Mouse (Mus musculus) embryonic facial prominence, embryonic 11.5 days (tissue): ENCODE measurements at regions not wholly inside any gene's neighbourhood (a gene's known extent, or its start where the extent isn't known, plus 50 kb on each side); places are given as distances from the start of the nearest gene placed in this dataset.

Experiments
- ATAC-seq: fragments of 200-750 bp; cut with Nextera tagmentation; replicated peaks from 2 replicates; pipeline ENCODE4 v1.8.0; 2017; ENCODE audit warnings: low read depth; ENCODE audit not compliant: insufficient number of reproducible peaks, low FRiP score, low TSS enrichment
- DNase-seq: peaks from one replicate; pipeline ENCODE4 v3.0.0-alpha.2; 2015; ENCODE audit warnings: low spot score
- H3K27ac ChIP-seq: fragments of 300-500 bp; sonication (generic); replicated peaks from 2 replicates; pipeline ENCODE4 v1.5.1; 2014; ENCODE audit warnings: mild to moderate bottlenecking, low read depth, low read length, control low read depth
- H3K27me3 ChIP-seq: fragments of 300-500 bp; sonication (generic); 2 replicates; pipeline ENCODE4 v1.6.1; 2014; ENCODE audit warnings: mild to moderate bottlenecking, low read length, moderate library complexity, mixed read lengths; ENCODE audit not compliant: control insufficient read depth, insufficient read depth
- H3K36me3 ChIP-seq: fragments of 300-500 bp; sonication (generic); replicated peaks from 2 replicates; pipeline ENCODE4 v1.6.1; 2014; ENCODE audit warnings: low read depth, mild to moderate bottlenecking, low read length, moderate library complexity, mixed read lengths; ENCODE audit not compliant: control insufficient read depth, insufficient read depth
- H3K4me1 ChIP-seq: fragments of 300-500 bp; sonication (generic); 2 replicates; pipeline ENCODE4 v1.6.1; 2014; ENCODE audit warnings: low read length, mixed read lengths; ENCODE audit not compliant: control insufficient read depth, insufficient read depth
- H3K4me2 ChIP-seq: fragments of 300-500 bp; sonication (generic); 2 replicates; pipeline ENCODE4 v1.6.1; 2014; ENCODE audit warnings: low read depth, mild to moderate bottlenecking, control low read depth, low read length, moderate library complexity
- H3K4me3 ChIP-seq: fragments of 300-500 bp; sonication (generic); 2 replicates; pipeline ENCODE4 v1.5.1; 2014; ENCODE audit warnings: low read depth, low read length, control low read depth
- H3K9ac ChIP-seq: fragments of 300-500 bp; sonication (generic); replicated peaks from 2 replicates; pipeline ENCODE4 v1.6.1; 2014; ENCODE audit warnings: mild to moderate bottlenecking, control low read depth, low read length
- H3K9me3 ChIP-seq: fragments of 300-500 bp; sonication (generic); replicated peaks from 2 replicates; pipeline ENCODE4 v1.6.1; 2016; ENCODE audit warnings: mild to moderate bottlenecking, low read length, inconsistent platforms, mixed read lengths; ENCODE audit not compliant: control insufficient read depth
- WGBS: fragments of 180-500 bp; shearing (Covaris S2); extraction: QIAGEN DNeasy Blood & Tissue Kit; methylation state at CpG from one replicate; pipeline ENCODE4 v1.1.7; 2014; 5-methylcytosine and 5-hydroxymethylcytosine counted together

DNA sequence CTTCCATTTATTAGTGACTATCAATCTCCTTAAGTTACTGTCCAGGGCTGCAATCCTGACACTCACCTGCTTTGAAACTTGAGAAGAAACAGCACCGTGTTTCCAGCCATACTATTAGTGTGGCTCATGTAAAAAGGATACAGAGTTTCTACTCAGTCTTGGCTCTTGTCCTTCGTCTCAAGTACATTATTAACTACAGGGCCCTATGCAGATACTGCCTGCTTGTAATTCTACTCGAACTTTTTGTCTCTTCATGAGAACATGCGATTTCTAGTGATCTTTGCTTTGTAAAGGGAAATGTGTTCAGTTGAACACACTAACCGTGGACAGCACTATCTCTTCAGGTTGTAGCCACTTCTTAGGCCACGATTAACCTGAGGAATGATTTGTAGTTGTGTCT, 145.8 kb upstream of the Nr2f2 start:
- no peak overlapping the region for H3K9ac ChIP-seq
- no peak overlapping the region for H3K4me3 ChIP-seq
- DNase-seq (no peak), ATAC-seq (no peak)
- H3K4me2 ChIP-seq = no peak overlapping the region; the same call in 1 of the 2 replicates
- no peak overlapping the region for H3K27ac ChIP-seq
- no peaks in the 10 kb centered on the region for H3K27me3 ChIP-seq
- no peaks in the 10 kb centered on the region for H3K36me3 ChIP-seq
- H3K4me1 ChIP-seq = peaks cover 3% of the 10 kb centered on the region
- WGBS = 83% methylated on average over 6 of the region's 6 CpGs
- no peaks in the 10 kb centered on the region for H3K9me3 ChIP-seq

DNA sequence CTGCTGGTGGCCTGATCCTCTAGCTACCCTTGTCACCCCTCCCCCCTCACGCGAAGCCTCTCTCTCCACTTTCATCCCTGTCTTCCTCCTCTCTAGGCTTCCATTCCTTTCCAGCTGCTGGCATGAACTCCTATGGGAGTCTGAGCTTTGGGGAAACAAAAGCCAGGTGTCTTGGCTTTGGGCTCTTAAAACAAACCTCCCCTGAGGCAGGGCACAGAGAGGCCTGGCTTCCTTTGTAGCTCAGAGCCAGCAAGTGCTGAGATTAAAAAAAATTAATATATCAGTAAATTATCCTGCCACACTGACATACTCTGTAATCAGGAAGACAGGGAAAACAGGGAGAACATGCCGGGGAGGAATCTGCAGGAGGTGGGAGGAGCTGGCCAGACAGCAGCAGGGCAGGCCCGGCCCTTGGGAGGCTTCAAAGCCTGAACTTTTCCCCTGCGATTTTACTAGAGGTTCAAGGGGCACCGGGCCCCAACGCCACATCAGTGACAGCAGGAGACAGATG, 139.2 kb upstream of the Nr2f2 start:
- H3K4me1 ChIP-seq = no peaks in the 10 kb centered on the region
- no peaks in the 10 kb centered on the region for H3K36me3 ChIP-seq
- H3K9ac ChIP-seq = no peak overlapping the region
- WGBS = 14% methylated on average over 7 of the region's 7 CpGs
- no peaks in the 10 kb centered on the region for H3K27me3 ChIP-seq
- no peak for ATAC-seq
- peak; percentile 33 for DNase-seq
- no peaks in the 10 kb centered on the region for H3K9me3 ChIP-seq
- no peak overlapping the region for H3K27ac ChIP-seq
- no peak overlapping the region for H3K4me3 ChIP-seq
- H3K4me2 ChIP-seq = no peak overlapping the region

DNA sequence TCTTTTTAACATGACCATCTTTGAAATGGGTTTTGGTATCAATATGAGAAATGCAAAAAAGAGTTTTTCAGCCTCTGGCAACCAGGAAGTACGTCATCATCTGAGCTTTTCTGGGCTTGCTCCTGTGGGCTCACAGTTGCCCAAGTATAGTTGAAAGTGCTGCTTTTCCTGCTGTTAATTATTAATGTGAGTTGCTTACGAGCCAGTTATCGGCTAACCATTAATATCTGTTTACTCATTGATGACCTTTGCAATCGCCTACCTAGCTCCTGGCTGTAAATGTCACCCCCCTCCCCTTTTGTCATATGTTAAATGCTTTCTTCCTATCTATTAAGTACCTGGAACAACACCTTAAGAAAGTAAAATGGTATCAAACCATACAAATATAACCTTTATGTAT, 135.3 kb upstream of the Nr2f2 start:
- Histone ChIP-seq H3K27me3 (no peaks in the 10 kb centered on the region), H3K36me3 (no peaks in the 10 kb centered on the region), H3K4me1 (no peaks in the 10 kb centered on the region), H3K27ac (no peak overlapping the region), H3K9me3 (no peaks in the 10 kb centered on the region), H3K4me3 (no peak overlapping the region), H3K9ac (no peak overlapping the region), H3K4me2 (no peak overlapping the region)
- ATAC-seq = no peak
- 90% methylated on average over 4 of the region's 4 CpGs for WGBS
- DNase-seq = no peak

DNA sequence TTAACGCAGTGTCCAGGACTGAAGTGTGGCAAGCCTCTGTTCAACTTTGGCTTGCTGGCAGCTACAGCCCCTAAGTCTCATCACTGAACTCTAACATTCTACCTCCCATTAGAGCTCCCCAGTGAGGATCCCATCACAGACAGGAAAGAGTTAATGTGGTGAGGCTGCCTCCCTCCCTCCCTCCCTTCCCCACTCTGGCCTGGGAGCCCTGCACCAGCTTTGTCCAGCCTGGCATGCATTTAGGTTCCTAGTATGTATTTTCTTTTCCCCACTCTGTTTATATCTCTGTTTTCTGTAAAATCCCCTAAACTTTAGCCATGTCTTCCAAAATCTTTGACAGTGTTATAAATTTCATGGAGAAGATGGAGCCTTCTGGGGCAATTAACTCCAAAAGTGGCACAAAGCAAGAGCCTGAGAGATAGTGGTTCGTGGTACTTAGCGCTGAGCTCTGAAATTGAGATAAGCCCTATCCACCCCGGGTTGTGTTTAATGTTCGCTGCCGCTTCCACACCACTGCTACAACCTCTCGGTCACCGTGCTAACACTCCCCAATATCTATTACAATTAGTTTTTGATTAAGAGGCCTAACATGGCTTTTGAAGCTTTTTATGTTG, 130.1 kb upstream of the Nr2f2 start:
- Histone ChIP-seq H3K4me2 (no peak overlapping the region), H3K4me3 (no peak overlapping the region), H3K36me3 (no peaks in the 10 kb centered on the region), H3K27ac (no peak overlapping the region), H3K4me1 (no peaks in the 10 kb centered on the region), H3K9ac (no peak overlapping the region), H3K27me3 (no peaks in the 10 kb centered on the region), H3K9me3 (no peaks in the 10 kb centered on the region)
- 31% methylated on average over 8 of the region's 8 CpGs for WGBS
- DNase-seq = peak; percentile 30
- ATAC-seq = no peak

DNA sequence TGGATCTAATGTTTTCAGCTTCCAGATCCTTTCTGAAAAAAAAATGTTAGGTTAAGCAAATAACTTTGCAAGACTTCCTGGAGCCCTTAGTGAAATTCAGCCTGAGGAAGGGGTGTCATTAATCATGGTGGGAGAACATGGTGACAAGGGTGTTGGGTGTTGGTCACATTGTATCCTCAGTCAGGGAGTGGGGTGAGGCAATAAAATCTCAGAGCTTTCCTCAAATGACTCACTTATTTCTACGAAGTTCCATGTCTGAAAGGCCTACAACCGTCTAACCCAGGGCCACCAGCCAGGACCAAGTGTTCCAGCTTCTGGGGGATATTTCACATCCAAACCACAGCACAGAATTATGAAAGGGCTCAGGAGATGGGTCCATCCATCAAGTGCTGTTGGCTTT, 117.7 kb upstream of the Nr2f2 start:
- H3K27ac ChIP-seq = no peak overlapping the region
- no peak for DNase-seq
- no peaks in the 10 kb centered on the region for H3K27me3 ChIP-seq
- no peak overlapping the region for H3K4me2 ChIP-seq
- H3K4me1 ChIP-seq = no peaks in the 10 kb centered on the region
- H3K4me3 ChIP-seq = no peak overlapping the region
- no peaks in the 10 kb centered on the region for H3K9me3 ChIP-seq
- WGBS = 87% methylated on average over 2 of the region's 2 CpGs
- H3K9ac ChIP-seq = no peak overlapping the region
- ATAC-seq = no peak
- H3K36me3 ChIP-seq = no peaks in the 10 kb centered on the region

DNA sequence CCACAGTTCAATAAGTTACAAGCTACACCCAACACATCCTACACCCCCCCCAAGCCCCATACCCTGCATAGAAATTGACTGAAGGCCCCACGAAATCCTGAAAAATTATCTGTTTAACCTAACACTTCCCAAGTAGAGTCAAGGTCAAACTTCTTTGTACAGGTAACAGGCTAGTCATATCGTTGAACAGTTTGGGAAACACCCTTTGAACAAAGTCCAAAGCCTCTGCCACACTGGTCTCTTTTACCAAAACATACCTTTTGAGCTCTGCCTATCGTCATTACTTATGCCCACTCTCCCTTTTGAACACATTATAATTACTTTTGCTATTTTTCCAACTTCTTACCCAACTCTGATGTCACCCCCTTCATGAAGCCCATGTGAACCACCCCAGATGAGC, 117.0 kb upstream of the Nr2f2 start:
- no peaks in the 10 kb centered on the region for H3K27me3 ChIP-seq
- H3K4me2 ChIP-seq = no peak overlapping the region
- 93% methylated on average over 3 of the region's 3 CpGs for WGBS
- no peak for ATAC-seq
- no peaks in the 10 kb centered on the region for H3K4me1 ChIP-seq
- no peaks in the 10 kb centered on the region for H3K36me3 ChIP-seq
- H3K9ac ChIP-seq = no peak overlapping the region
- DNase-seq = no peak
- no peak overlapping the region for H3K27ac ChIP-seq
- no peak overlapping the region for H3K4me3 ChIP-seq
- no peaks in the 10 kb centered on the region for H3K9me3 ChIP-seq

DNA sequence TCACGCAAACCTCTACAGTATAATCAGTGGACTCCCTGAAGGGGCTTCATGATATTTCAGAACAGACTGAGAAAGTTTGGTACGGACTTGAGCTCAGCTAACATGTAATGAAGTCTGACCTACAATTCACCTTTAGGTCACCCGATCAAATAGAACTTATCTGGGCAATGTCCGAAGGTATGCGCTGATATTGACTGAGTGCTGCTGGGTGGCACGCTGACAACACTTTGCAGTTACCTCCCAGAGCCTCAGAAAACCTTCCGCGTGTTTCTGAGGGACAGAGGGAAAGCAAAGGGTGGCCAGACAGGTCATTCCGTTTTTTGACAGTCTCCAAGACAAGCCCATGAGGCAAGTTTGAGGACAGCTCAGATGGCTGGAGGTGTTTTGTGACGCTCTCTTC, 115.3 kb upstream of the Nr2f2 start:
- Histone ChIP-seq H3K27ac (no peak overlapping the region), H3K9ac (no peak overlapping the region), H3K36me3 (no peaks in the 10 kb centered on the region), H3K27me3 (no peaks in the 10 kb centered on the region), H3K4me2 (no peak overlapping the region), H3K4me1 (no peaks in the 10 kb centered on the region), H3K9me3 (no peaks in the 10 kb centered on the region), H3K4me3 (no peak overlapping the region)
- WGBS = 67% methylated on average over 10 of the region's 10 CpGs
- no peak for ATAC-seq
- DNase-seq = no peak

DNA sequence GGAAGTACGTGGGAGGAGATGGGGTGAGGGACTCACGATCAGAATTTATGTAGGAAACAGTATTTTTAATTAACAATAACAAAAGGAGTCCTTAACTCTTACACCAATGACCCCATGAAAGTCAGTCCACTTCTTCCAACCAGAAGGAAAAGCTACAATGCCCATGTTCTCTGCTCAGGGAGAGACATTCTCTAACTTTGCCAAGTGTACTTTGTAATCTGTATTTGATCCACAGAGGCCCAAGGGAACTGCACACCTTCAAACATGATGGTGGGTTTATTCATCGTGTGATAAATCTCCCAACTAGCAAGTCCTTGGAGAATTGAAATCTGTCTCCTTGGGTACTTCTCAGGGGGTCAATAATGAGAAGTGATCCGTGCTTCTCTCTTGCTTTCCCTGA, 106.3 kb upstream of the Nr2f2 start:
- no peak overlapping the region for H3K27ac ChIP-seq
- H3K4me1 ChIP-seq = no peaks in the 10 kb centered on the region
- ATAC-seq (no peak), DNase-seq (no peak)
- no peaks in the 10 kb centered on the region for H3K9me3 ChIP-seq
- no peak overlapping the region for H3K4me2 ChIP-seq
- 71% methylated on average over 4 of the region's 4 CpGs for WGBS
- H3K36me3 ChIP-seq = no peaks in the 10 kb centered on the region
- H3K27me3 ChIP-seq = no peaks in the 10 kb centered on the region
- H3K9ac ChIP-seq = no peak overlapping the region
- H3K4me3 ChIP-seq = no peak overlapping the region
